Mouse (Mus musculus) 3T3-L1 (cell line): Measurements from ENCODE around the gene Spaca9.

Experiments used
- DNase-seq: peaks from one replicate; pipeline ENCODE4 v3.0.0-alpha.2; 2015; ENCODE audit warnings: low read depth, low spot score

Gene Spaca9

GRCm38 (mm10) chr2:28665818-28666217 lies 33.7 kb downstream of the Spaca9 start:
- DNase-seq = no peak

- DNase-seq = no peak
These were observed 36.6 kb downstream of the Spaca9 start for GRCm38 (mm10) chr2:28662891-28663290.

GRCm38 (mm10) chr2:28656216-28656615 lies 43.3 kb downstream of the Spaca9 start:
- no peak for DNase-seq

GRCm38 (mm10) chr2:28654295-28654694 lies 45.2 kb downstream of the Spaca9 start:
- DNase-seq = peak; percentile 44

- no peak for DNase-seq
These were observed 46.2 kb downstream of the Spaca9 start for GRCm38 (mm10) chr2:28653351-28653750.

GRCm38 (mm10) chr2:28650526-28650925 lies 49.0 kb downstream of the Spaca9 start:
- peak; percentile 31 for DNase-seq

- DNase-seq = no peak
These were observed 56.4 kb downstream of the Spaca9 start for GRCm38 (mm10) chr2:28643081-28643480.
